Mouse (Mus musculus): Measurements from ENCODE around the gene AC124502.3. TPM values are rescaled to one million over a fixed set of nuclear protein-coding genes. Genes with fewer than 3 reads are reported as not detected.

Gene AC124502.3
- polyA plus RNA-seq, 1 experiment from 2014 or later: 2.9 TPM

GRCm38 (mm10) chr19:5097521-5098362 lies 59.1 kb downstream of the AC124502.3 start:
- H3K4me2 ChIP-seq (ENCODE audit: low read length): peak overlapping the region; percentile 59
- under 1% methylated on average over 23 of the region's 31 CpGs for WGBS
- peaks cover 53% of the 10 kb centered on the region for H3K4me1 ChIP-seq (replicated peaks; ENCODE audit: control insufficient read depth, insufficient read depth, low read length)
- H3K9me3 ChIP-seq (ENCODE audit: control insufficient read depth, low read length): no peaks in the 10 kb centered on the region
- H3K4me3 ChIP-seq (replicated peaks; ENCODE audit: low read length): peak overlapping the region; percentile 79
- H3K27me3 ChIP-seq (replicated peaks; ENCODE audit: control insufficient read depth, insufficient read depth, low read length): no peaks in the 10 kb centered on the region
- peak overlapping the region; percentile 96 for H3K9ac ChIP-seq (replicated peaks; ENCODE audit: low read depth, low read length)
- peak overlapping the region; percentile 92 for H3K27ac ChIP-seq (ENCODE audit: low read length)
- peaks cover 11% of the 10 kb centered on the region; the same call in 1 of the 2 replicates for H3K36me3 ChIP-seq (ENCODE audit: control insufficient read depth, insufficient read depth)
- ATAC-seq: peak; percentile 13; the same call in 1 of the 2 replicates

DNA sequence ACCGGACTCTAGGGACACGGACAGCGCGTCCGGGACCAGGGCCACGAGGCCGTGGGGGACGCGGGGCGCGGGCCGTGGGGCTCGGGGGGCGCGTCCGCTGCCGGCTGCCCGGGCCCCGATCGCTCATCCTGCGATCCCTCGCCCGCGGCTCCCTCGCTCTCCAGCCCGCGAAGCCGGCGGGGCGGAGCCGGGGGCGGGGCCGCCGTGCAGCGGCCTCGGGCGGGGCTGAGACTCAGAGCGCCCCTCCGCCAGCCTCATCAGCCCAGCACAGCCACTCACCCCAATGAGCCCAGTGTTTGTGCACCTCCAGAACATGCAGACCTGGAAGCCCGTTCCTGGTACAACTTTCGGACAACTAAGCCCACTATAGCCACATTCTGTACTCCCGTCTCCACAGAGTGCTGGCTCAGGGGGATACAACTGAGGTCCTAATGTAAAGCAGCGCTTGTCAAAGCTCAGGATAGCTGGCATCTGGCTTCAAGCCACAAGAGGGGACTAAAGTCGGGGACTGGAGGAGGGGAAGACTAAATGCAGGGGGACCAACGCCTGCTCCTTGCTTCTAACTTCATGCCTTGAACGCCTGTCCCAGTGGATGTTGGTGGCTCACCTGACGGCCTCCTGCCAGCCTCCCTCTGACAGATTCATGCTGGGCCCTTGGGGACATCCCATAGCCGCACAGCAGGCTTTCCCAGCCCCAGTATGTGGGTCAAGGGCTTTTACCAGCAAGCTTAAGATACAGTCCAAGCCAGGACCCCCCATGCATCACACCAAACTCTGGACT lies 59.9 kb downstream of the AC124502.3 start, which contains the start of gene Cnih2:
Gene Cnih2 (minus strand): TSS at position 159 of the 781 bp plus-strand sequence.
- Histone ChIP-seq H3K27me3 (replicated peaks; ENCODE audit: control insufficient read depth, insufficient read depth, low read length) (no peaks in the 10 kb centered on the region), H3K9me3 (ENCODE audit: control insufficient read depth, low read length) (no peaks in the 10 kb centered on the region), H3K27ac (ENCODE audit: low read length) (peak within 1 kb of the TSS; percentile 92), H3K4me1 (replicated peaks; ENCODE audit: control insufficient read depth, insufficient read depth, low read length) (peaks cover 50% of the 10 kb centered on the region), H3K9ac (replicated peaks; ENCODE audit: low read depth, low read length) (peak within 1 kb of the TSS; percentile 96), H3K36me3 (ENCODE audit: control insufficient read depth, insufficient read depth) (peaks cover 12% of the 10 kb centered on the region; the same call in 1 of the 2 replicates), H3K4me3 (replicated peaks; ENCODE audit: low read length) (peak within 1 kb of the TSS; percentile 79), H3K4me2 (ENCODE audit: low read length) (peak within 1 kb of the TSS; percentile 59)
- peak; percentile 76 for ATAC-seq
- WGBS: 2% methylated on average over 41 of the region's 48 CpGs

Other genes with a start within 250 kb of the AC124502.3 start
- gene Rbm4, start 245.0 kb upstream of the AC124502.3 start, polyA plus RNA-seq (2015; fragmentation: Nextera tagmentation; extraction: Ambion mirVana): 98.5 and 110 TPM in 2 replicates
- gene Gm21992, start 227.3 kb upstream of the AC124502.3 start, polyA plus RNA-seq (2015; fragmentation: Nextera tagmentation; extraction: Ambion mirVana): 29.8 and 32.7 TPM in 2 replicates
- 86.0 and 91.1 TPM in 2 replicates for gene Rbm14, start 227.3 kb upstream of the AC124502.3 start, polyA plus RNA-seq (2015; fragmentation: Nextera tagmentation; extraction: Ambion mirVana)
- gene Ccs, start 199.6 kb upstream of the AC124502.3 start, polyA plus RNA-seq (2015; fragmentation: Nextera tagmentation; extraction: Ambion mirVana): 34.7 and 38.6 TPM in 2 replicates
- gene Ccdc87, start 199.5 kb upstream of the AC124502.3 start, polyA plus RNA-seq (2015; fragmentation: Nextera tagmentation; extraction: Ambion mirVana): 0.61 and 0.62 TPM in 2 replicates
- 59.2 and 73.6 TPM in 2 replicates for gene Ctsf, start 183.8 kb upstream of the AC124502.3 start, polyA plus RNA-seq (2015; fragmentation: Nextera tagmentation; extraction: Ambion mirVana)
- gene Actn3, start 161.0 kb upstream of the AC124502.3 start, polyA plus RNA-seq (2015; fragmentation: Nextera tagmentation; extraction: Ambion mirVana): 0.86 and 0.94 TPM in 2 replicates
- gene Zdhhc24, start 160.2 kb upstream of the AC124502.3 start, polyA plus RNA-seq (2015; fragmentation: Nextera tagmentation; extraction: Ambion mirVana): 22.8 and 26.8 TPM in 2 replicates
- gene Bbs1, start 132.3 kb upstream of the AC124502.3 start, polyA plus RNA-seq (2015; fragmentation: Nextera tagmentation; extraction: Ambion mirVana): 8.5 and 10.1 TPM in 2 replicates
- gene Dpp3, start 110.6 kb upstream of the AC124502.3 start, polyA plus RNA-seq (2015; fragmentation: Nextera tagmentation; extraction: Ambion mirVana): 95.9 and 106 TPM in 2 replicates
- gene Peli3, start 95.8 kb upstream of the AC124502.3 start, polyA plus RNA-seq (2015; fragmentation: Nextera tagmentation; extraction: Ambion mirVana): 12.0 and 16.5 TPM in 2 replicates
- gene Mrpl11, start 76.7 kb upstream of the AC124502.3 start, polyA plus RNA-seq (2015; fragmentation: Nextera tagmentation; extraction: Ambion mirVana): 106 and 116 TPM in 2 replicates
- gene Npas4, start 48.6 kb upstream of the AC124502.3 start, polyA plus RNA-seq (2015; fragmentation: Nextera tagmentation; extraction: Ambion mirVana): 0.21 and 0.71 TPM in 2 replicates
- 11.2 and 13.4 TPM in 2 replicates for gene Slc29a2, start 15.0 kb upstream of the AC124502.3 start, polyA plus RNA-seq (2015; fragmentation: Nextera tagmentation; extraction: Ambion mirVana)
- 58.2 and 62.5 TPM in 2 replicates for gene B4gat1, start 65 bp upstream of the AC124502.3 start, polyA plus RNA-seq (2015; fragmentation: Nextera tagmentation; extraction: Ambion mirVana)
- gene Brms1, start 2.5 kb downstream of the AC124502.3 start, polyA plus RNA-seq (2015; fragmentation: Nextera tagmentation; extraction: Ambion mirVana): 50.2 and 51.2 TPM in 2 replicates
- gene Rin1, start 11.6 kb downstream of the AC124502.3 start, polyA plus RNA-seq (2015; fragmentation: Nextera tagmentation; extraction: Ambion mirVana): 1.3 and 1.9 TPM in 2 replicates
- gene Cd248, start 29.2 kb downstream of the AC124502.3 start, polyA plus RNA-seq (2015; fragmentation: Nextera tagmentation; extraction: Ambion mirVana): 11.9 and 14.3 TPM in 2 replicates
- gene Tmem151a, start 46.6 kb downstream of the AC124502.3 start, polyA plus RNA-seq (2015; fragmentation: Nextera tagmentation; extraction: Ambion mirVana): 8.0 and 15.8 TPM in 2 replicates
- 54.0 and 56.0 TPM in 2 replicates for gene Yif1a, start 49.6 kb downstream of the AC124502.3 start, polyA plus RNA-seq (2015; fragmentation: Nextera tagmentation; extraction: Ambion mirVana)
- gene Cnih2, start 59.6 kb downstream of the AC124502.3 start, polyA plus RNA-seq (2015; fragmentation: Nextera tagmentation; extraction: Ambion mirVana): 297 and 347 TPM in 2 replicates
- gene Rab1b, start 68.2 kb downstream of the AC124502.3 start, polyA plus RNA-seq (2015; fragmentation: Nextera tagmentation; extraction: Ambion mirVana): 239 and 241 TPM in 2 replicates
- 48.1 and 55.5 TPM in 2 replicates for gene Klc2, start 79.7 kb downstream of the AC124502.3 start, polyA plus RNA-seq (2015; fragmentation: Nextera tagmentation; extraction: Ambion mirVana)
- gene Pacs1, start 234.2 kb downstream of the AC124502.3 start, polyA plus RNA-seq (2015; fragmentation: Nextera tagmentation; extraction: Ambion mirVana): 38.0 and 39.1 TPM in 2 replicates